Mouse (Mus musculus) v-Abl transformed pro-B cells (cell line): Measurements from ENCODE around the gene Tef.

Experiments used
- in situ Hi-C, 2 experiments: fragments of 400-800 bp; cut with MboI; formaldehyde crosslinking; loops; one replicate each; pipeline ENCODE4 v1.15.1; 2025; ENCODE audit not compliant: unreplicated experiment in 2 of 2

Gene Tef

DNA sequence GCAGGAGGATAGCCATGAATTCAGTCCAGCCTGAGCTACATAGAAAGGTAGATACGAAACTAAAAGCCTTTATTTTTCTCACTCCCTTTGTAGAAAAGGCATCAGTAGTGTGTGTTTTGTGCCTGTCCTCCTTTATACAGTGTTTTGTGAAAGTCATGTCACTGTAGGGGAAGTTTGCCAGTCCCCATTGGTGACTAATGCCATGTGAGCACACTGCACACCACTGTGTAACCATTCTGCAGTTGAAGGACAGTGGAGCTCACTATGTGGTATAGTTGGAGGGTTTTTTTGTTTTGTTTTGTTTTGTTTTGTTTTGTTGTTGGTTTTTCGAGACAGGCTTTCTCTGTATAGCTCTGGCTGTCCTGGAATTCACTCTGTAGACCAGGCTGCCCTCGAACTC lies 16.2 kb downstream of the Tef start:
- in situ Hi-C loops: no loop called here

GRCm38 (mm10) chr15:81822631-81823030 lies 20.4 kb downstream of the Tef start:
- in situ Hi-C loops: no loop called here

DNA sequence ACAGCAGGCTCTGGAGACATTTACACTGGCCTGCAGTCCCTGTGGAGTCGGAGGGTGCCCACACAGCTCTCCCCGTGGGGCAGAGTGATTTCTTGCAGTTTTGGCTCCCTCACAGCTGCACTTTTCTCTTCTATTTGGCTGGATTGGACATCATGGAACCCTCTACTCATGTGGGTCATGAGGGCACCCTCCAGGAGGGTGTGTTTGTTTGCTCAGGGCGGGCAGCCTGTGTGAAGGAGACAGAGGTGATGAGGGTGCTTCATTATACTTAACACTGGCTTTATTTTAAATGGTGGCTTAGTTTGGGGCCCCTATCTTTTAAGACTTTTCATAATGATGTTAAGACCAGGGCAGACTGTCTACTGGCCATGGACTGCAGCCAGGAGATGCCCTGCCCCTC lies 22.6 kb downstream of the Tef start:
- in situ Hi-C loops: no loop called here

DNA sequence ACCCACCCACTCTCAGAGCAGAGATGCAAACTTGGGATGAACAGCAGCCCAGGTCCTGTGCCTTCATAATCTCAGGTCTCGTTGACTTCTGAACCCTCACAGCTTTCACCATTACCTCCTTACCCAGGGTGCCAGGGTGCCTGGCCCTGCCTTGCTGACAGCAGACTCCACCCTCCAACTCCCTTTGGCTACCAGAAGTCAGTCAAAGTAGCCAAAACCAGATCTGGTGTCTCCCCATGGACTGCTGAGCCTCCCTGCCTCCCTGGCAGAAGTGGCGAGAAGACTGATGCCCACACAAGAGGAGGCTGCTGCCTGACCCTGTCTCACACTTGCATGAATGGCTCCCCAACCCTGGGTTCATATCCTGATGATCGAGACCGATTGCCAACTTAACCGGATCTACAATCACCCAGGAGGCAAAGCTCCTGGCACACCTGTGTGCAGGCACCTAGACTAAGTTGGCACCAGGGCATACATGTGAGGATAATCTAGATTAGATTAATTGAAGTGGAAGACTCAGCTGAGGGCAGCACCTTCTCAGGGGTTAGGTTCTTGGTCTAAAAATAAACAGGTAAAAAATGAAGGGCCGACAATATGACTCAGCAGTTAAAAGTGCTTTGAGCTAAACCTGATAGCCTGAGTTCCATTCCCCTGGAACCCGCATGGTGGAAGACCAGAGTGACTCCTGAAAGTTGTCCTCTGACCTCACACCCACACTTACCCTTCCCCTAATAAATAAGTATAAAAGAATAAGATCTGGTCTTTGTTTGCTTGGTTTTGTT lies 26.4 kb downstream of the Tef start:
- in situ Hi-C loops: no loop called here

- in situ Hi-C loops: no loop called here
Observed at GRCm38 (mm10) chr15:81829208-81829580, 27.0 kb downstream of the Tef start.

GRCm38 (mm10) chr15:81830530-81830929 lies 28.3 kb downstream of the Tef start:
- in situ Hi-C loops: loop anchor here (5.0 kb wide), 2 partner anchors 72 to 77 kb away; no protein-coding TSS in a partner anchor

GRCm38 (mm10) chr15:81831136-81831825 lies 29.1 kb downstream of the Tef start:
- in situ Hi-C loops: loop anchor here (5.0 kb wide), 2 partner anchors 71 to 76 kb away; no protein-coding TSS in a partner anchor

GRCm38 (mm10) chr15:81832219-81832618 lies 30.0 kb downstream of the Tef start:
- in situ Hi-C loops: loop anchor here (5.0 kb wide), 2 partner anchors 70 to 75 kb away; no protein-coding TSS in a partner anchor

GRCm38 (mm10) chr15:81833481-81833880 lies 31.3 kb downstream of the Tef start:
- in situ Hi-C loops: loop anchor here (5.0 kb wide), 2 partner anchors 69 to 74 kb away; no protein-coding TSS in a partner anchor

DNA sequence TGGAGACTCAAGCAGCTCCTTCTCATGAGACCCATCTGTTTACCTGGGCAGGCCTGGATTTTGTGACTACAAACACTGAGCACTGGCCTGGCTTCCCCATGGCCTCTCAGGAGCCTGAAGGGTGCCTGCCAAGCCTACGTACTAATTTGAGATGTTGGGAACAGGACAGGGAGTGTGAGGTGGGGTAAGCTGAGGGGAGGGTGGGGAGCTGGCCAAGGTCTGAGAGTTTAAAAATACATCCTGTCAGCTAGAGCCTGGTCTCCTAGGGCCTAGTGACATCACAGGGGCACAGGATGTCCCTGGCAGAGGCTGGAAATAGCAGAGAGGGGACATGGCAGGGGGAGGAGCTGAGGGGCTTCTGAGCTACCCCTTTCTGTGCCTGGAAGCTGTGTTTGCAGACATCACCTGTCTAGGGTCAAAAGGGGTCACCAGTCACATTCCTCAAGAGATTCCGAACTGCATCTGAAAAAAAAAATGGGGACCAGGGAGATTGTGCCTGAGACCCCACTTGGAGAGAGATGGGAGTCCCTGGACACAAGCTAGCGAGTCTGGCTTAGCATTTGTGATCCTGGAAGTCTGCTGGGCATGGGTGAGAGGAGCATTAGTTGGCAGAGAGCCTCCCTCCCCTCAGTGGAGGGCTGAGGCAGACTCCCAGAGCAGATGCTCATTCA lies 32.1 kb downstream of the Tef start:
- in situ Hi-C loops: loop anchor here (5.0 kb wide), 2 partner anchors 68 to 73 kb away; no protein-coding TSS in a partner anchor

DNA sequence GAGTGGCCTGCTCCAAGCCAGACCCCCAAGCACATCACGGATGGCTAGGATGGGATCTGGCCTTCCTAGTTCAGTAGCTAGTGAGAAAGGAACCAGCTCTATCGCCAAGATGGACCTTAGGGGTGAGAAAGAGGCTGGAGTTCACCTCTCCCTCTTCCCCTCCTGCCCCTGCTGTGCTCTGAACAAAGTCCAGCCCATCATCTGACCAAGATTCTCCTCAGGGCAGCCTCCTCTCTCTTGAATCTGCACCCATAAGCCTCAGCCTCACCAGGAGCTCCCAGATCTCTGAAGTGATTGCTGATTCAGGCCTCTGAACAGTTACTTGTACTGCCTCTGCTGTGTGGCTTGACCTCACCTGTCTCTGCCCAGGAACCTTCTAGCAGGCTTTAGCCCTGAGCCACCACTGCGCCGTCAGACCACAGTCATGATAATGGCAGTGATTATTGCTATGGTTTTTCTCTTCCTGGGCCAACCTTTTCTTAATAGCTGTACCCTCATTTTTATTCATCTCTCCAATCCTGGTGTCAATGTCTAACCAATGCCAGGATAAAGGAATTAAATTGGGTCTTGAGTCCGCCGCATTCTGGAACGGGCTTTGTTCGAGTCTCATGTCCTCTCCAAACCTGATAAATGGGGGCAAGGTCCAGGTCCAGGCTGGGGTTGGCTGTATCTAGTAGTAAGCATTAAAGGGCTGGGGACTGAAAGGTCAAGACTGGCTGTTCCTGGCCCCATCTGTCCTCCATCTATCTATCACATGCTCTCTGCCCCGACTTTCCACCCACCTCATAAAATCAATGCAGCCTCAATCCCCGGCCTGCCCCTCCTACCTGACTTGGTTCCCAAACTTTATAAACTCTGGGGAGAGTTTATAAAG lies 33.0 kb downstream of the Tef start:
- in situ Hi-C loops: no loop called here

DNA sequence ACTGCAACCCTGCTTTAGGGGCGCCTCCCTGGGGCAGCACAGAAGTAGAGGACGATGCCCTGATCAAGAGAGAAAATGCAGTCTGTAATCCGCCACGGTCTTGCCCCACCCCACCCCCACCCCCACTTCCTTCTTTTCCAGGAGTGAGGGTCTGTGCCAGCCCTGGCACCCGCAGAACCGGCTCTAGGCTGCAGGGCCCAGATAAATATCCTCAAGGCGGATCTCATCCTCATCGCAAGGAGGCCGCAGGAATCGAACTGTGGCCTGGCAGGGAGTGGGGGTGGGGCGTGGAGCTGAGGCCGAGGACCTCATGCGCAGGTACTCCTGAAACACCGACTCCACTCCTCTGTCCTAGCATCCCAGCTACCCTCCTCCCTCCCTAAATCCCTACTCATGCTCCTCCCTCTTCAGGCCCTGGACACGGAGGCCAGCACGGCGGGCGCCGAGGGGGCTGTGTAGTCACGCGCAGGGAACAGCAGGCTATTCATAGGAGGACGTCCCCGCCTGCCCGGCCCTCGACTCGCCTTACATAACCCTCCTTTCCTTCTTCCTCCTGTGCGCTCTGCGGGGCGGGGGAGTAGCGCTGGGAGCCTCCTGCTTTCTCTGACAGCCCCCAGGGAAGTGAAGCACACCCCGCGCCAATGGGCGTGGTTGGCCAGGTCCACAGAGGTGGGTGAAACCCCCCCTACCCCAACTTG lies 34.1 kb downstream of the Tef start:
- in situ Hi-C loops: no loop called here

GRCm38 (mm10) chr15:81836966-81837920 lies 35.0 kb downstream of the Tef start:
- in situ Hi-C loops: no loop called here

DNA sequence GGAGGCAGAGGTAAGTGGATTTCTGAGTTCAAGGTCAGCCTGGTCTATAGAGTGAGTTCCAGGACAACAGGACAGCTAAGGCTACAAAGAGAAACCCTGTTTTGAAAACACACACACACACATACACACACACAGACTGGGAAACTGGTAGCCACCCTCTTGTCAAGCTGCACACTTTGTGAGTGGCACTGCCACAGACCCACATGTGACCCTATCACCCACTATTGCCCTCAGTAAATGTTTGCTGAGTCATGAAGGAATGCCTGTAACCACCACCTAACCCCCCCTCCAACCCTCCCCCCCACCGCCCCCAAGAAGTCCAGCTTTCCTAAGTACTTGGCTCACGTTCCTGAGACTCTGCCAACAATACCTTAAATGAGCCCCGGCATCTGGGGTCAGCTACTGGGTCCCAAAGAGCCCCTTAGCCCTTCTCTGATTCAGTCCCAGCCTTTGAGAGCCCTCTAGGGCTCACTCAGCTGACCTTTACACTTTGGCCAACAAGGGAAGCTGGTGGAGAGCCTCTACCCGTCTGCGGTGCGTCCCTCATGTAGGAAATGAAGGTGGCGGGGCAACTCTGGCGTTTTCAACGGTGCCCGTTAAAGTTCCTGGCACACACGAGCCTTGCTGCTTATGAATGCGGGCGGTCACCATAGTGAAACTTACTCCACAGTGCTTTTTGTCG lies 36.5 kb downstream of the Tef start:
- in situ Hi-C loops: no loop called here

DNA sequence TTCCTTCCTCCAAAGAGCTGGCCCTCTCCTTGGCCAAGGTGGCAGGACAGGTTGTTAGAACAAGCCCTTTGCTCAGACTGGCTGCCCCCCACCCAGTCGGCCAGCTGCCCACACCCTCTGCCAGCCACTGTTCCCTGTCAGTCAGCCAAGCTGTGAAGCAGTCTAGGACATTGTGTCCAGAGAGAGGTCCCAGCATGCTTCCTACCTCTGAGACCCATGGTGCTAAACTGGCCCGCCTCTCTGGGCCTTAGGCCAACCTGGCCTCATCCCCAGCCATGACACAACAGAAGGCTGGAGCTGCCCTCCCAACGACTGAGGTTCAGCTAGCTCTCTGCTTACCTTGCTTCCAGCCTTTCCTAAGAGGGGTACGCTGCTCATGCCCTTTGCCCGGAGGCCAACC lies 37.4 kb downstream of the Tef start:
- in situ Hi-C loops: no loop called here

DNA sequence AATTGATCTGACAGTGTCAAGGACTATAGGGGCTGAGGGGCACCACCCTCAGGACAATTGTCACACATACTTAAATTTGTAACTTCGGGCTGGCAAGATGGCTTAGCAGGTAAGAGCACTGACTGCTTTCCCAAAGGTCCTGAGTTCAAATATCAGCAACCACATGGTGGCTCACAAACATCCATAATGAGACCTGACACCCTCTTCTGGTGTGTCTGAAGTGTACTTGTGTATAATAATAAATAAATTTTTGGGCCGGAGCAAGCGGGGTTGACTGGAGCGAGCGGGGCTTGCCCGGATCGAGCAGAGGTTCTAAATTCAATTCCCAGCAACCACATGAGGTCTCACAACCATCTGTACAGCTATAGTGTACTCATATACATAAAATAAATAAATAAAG lies 38.1 kb downstream of the Tef start:
- in situ Hi-C loops: no loop called here

GRCm38 (mm10) chr15:81842275-81842674 lies 40.1 kb downstream of the Tef start:
- in situ Hi-C loops: no loop called here

GRCm38 (mm10) chr15:81845033-81845625 lies 42.9 kb downstream of the Tef start:
- in situ Hi-C loops: no loop called here
